Mouse (Mus musculus) liver, embryonic 14.5 days (tissue): ENCODE data around the gene Olfr101.

Source experiments
- CTCF ChIP-seq: IDR thresholded peaks from 2 replicates; pipeline ENCODE4 v1.5.1; 2016; ENCODE audit warnings: antibody characterized with exemption, low read depth, control low read depth
- EP300 ChIP-seq: IDR thresholded peaks from 2 replicates; pipeline ENCODE4 v1.6.1; 2016; ENCODE audit warnings: antibody characterized with exemption, low read depth

GRCm38 (mm10) chr17:37283360-37283759, 20.8 kb downstream of the Olfr101 start, which contains the start of gene Olfr99:
- TF ChIP-seq CTCF: no peak
- TF ChIP-seq EP300: no peak
